Mouse (Mus musculus) hindbrain, embryonic 15.5 days (tissue): ENCODE results near the gene Prss37. TPM values are rescaled to one million over a fixed set of nuclear protein-coding genes. Genes with fewer than 3 reads are reported as not detected.

Experiments
- polyA plus RNA-seq: library from polyadenylated mRNA; unstranded; fragments of >200 nt; fragmentation: Nextera tagmentation; extraction: Ambion mirVana; gene quantifications from 2 replicates; pipeline ENCODE4 v1.2.1, GENCODE M21; 2015

The Prss37 gene
- polyA plus RNA-seq, 1 experiment from 2014 or later: not detected

Other genes starting within 250 kb of the Prss37 start
- gene Agk, start 194.3 kb downstream of the Prss37 start, polyA plus RNA-seq: 57.2 and 57.3 TPM in 2 replicates
- gene E330009J07Rik, start 83.4 kb downstream of the Prss37 start, polyA plus RNA-seq: 15.9 and 16.9 TPM in 2 replicates
- gene Wee2, start 80.4 kb downstream of the Prss37 start, polyA plus RNA-seq: 0.18 and 0.33 TPM in 2 replicates
- gene Ssbp1, start 48.2 kb downstream of the Prss37 start, polyA plus RNA-seq: 96.6 and 103 TPM in 2 replicates
- not detected in 2 replicates for gene Tas2r137, start 28.3 kb downstream of the Prss37 start, polyA plus RNA-seq
- gene Tas2r108, start 26.0 kb downstream of the Prss37 start, polyA plus RNA-seq: 0.14 TPM in 1 of 2 replicates, not detected in the other
- 0.10 and 0.21 TPM in 2 replicates for gene Olfr461, start 35.5 kb upstream of the Prss37 start, polyA plus RNA-seq
- not detected in 2 replicates for gene Olfr460, start 50.0 kb upstream of the Prss37 start, polyA plus RNA-seq
- gene Clec5a, start 66.3 kb upstream of the Prss37 start, polyA plus RNA-seq: 0.27 and 0.59 TPM in 2 replicates
- gene Tas2r138, start 93.8 kb upstream of the Prss37 start, polyA plus RNA-seq: not detected in 2 replicates
- 0.13 and 0.16 TPM in 2 replicates for gene Mgam, start 109.3 kb upstream of the Prss37 start, polyA plus RNA-seq